Mouse (Mus musculus) testis, adult 2 months (tissue): ENCODE results near the gene Dnhd1.

ENCODE experiments used
- CTCF ChIP-seq: fragments of 200-500 bp; IDR thresholded peaks from 2 replicates; pipeline ENCODE4 v1.5.1; 2012; ENCODE audit warnings: low read depth, mild to moderate bottlenecking, inconsistent platforms, low read length, moderate library complexity; ENCODE audit not compliant: control insufficient read depth, insufficient read depth, insufficient replicate concordance
- POLR2A ChIP-seq: fragments of 200-500 bp; IDR thresholded peaks from 2 replicates; pipeline ENCODE4 v1.6.1; 2012; ENCODE audit warnings: low read depth, mild to moderate bottlenecking, inconsistent platforms, low read length, moderate library complexity; ENCODE audit not compliant: control insufficient read depth

GRCm38 (mm10) chr7:105738286-105738685 is 87.7 kb downstream of the Dnhd1 start:
- TF ChIP-seq CTCF (no peak), POLR2A (no peak)
